Mouse (Mus musculus): Measurements from ENCODE around the gene Camk2b. TPM values are rescaled to one million over a fixed set of nuclear protein-coding genes. Genes with fewer than 3 reads are reported as not detected.

Camk2b gene
- polyA plus RNA-seq, 1 experiment from 2014 or later, result 1.1 TPM

DNA sequence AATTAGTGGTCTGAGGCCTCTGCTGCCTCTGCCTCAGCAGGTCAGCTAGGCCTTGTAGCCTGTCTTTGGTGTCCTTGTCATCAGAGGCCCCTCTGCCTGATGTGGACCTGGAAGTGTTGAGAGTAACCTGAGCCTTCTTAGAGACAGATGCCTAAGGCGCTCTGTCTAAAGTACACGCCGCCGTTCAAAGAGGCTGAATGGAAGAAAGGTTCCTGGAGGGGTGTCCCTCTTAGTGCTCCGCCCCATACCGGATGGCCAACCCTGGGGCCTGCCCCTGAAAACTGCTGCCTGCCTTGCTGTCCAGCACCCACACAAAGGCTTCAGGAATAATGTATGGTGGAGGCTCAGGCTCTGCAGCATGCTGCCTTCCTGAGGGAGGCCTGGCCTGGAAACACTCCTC is 97.9 kb downstream of the Camk2b start:
- H3K36me3 ChIP-seq (ENCODE audit: control insufficient read depth, insufficient read depth, low read length), result peaks cover 22% of the 10 kb centered on the region
- no peak overlapping the region for H3K27ac ChIP-seq (ENCODE audit: low read length)
- ATAC-seq (ENCODE audit: low read depth), result no peak

GRCm38 (mm10) chr11:5966751-5967150 is 99.4 kb downstream of the Camk2b start:
- no peak overlapping the region for H3K4me2 ChIP-seq (ENCODE audit: low read depth, low read length)

More for the DNA sequence above, 97.9 kb downstream of the Camk2b start:
- Histone ChIP-seq H3K4me1 (replicated peaks; ENCODE audit: control insufficient read depth, insufficient read depth, low read length) (peaks cover 5% of the 10 kb centered on the region; the same call in 1 of the 2 replicates), H3K9me3 (ENCODE audit: control insufficient read depth, low read length) (no peaks in the 10 kb centered on the region), H3K4me2 (ENCODE audit: low read depth, low read length) (no peak overlapping the region), H3K27me3 (ENCODE audit: control insufficient read depth, insufficient read depth, low read depth, low read length) (no peaks in the 10 kb centered on the region), H3K9ac (ENCODE audit: low read length) (no peak overlapping the region), H3K4me3 (ENCODE audit: low read length) (no peak overlapping the region)
- WGBS, result 64% methylated on average over 6 of the region's 6 CpGs

DNA sequence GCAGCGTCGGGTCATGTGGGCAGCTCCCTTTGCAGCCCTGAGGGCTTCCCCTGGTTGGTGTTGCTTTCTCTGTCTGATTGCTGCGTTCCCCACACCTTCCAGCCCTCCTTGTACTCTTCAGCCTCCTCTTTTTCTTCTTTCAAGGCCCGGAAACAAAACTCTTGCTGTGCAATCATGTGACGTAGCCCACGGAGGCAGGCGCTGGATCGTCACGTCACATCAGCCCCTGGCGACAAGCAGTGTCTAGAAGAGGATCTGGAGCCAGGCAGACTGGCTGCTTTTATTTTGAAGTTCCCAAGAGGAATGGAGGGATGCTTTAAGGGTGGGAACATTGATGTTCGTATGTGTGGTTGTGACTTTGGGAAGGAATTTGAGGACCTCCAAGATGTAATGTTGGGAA is 100.3 kb downstream of the Camk2b start:
- ATAC-seq (ENCODE audit: low read depth), result no peak

More at GRCm38 (mm10) chr11:5966751-5967150, 99.4 kb downstream of the Camk2b start:
- ATAC-seq (ENCODE audit: low read depth), result no peak
- Histone ChIP-seq H3K4me3 (ENCODE audit: low read length) (no peak overlapping the region), H3K27me3 (ENCODE audit: control insufficient read depth, insufficient read depth, low read depth, low read length) (no peaks in the 10 kb centered on the region), H3K4me1 (replicated peaks; ENCODE audit: control insufficient read depth, insufficient read depth, low read length) (no peaks in the 10 kb centered on the region), H3K36me3 (ENCODE audit: control insufficient read depth, insufficient read depth, low read length) (peaks cover 28% of the 10 kb centered on the region), H3K9ac (ENCODE audit: low read length) (no peak overlapping the region), H3K9me3 (ENCODE audit: control insufficient read depth, low read length) (no peaks in the 10 kb centered on the region), H3K27ac (ENCODE audit: low read length) (no peak overlapping the region)
- WGBS, result 89% methylated on average over 3 of the region's 3 CpGs

GRCm38 (mm10) chr11:5960051-5960450 is 106.1 kb downstream of the Camk2b start:
- Histone ChIP-seq H3K4me3 (ENCODE audit: low read length) (no peak overlapping the region), H3K9ac (ENCODE audit: low read length) (no peak overlapping the region), H3K9me3 (ENCODE audit: control insufficient read depth, low read length) (no peaks in the 10 kb centered on the region), H3K27me3 (ENCODE audit: control insufficient read depth, insufficient read depth, low read depth, low read length) (no peaks in the 10 kb centered on the region), H3K36me3 (ENCODE audit: control insufficient read depth, insufficient read depth, low read length) (peaks cover 35% of the 10 kb centered on the region), H3K4me1 (replicated peaks; ENCODE audit: control insufficient read depth, insufficient read depth, low read length) (peaks cover 8% of the 10 kb centered on the region), H3K27ac (ENCODE audit: low read length) (no peak overlapping the region), H3K4me2 (ENCODE audit: low read depth, low read length) (no peak overlapping the region)
- no peak for ATAC-seq (ENCODE audit: low read depth)
- WGBS, result 61% methylated on average over 2 of the region's 2 CpGs

More for the DNA sequence above, 100.3 kb downstream of the Camk2b start:
- Histone ChIP-seq H3K36me3 (ENCODE audit: control insufficient read depth, insufficient read depth, low read length) (peaks cover 37% of the 10 kb centered on the region), H3K4me2 (ENCODE audit: low read depth, low read length) (no peak overlapping the region), H3K4me3 (ENCODE audit: low read length) (no peak overlapping the region), H3K9me3 (ENCODE audit: control insufficient read depth, low read length) (no peaks in the 10 kb centered on the region), H3K27ac (ENCODE audit: low read length) (no peak overlapping the region), H3K9ac (ENCODE audit: low read length) (no peak overlapping the region), H3K4me1 (replicated peaks; ENCODE audit: control insufficient read depth, insufficient read depth, low read length) (no peaks in the 10 kb centered on the region), H3K27me3 (ENCODE audit: control insufficient read depth, insufficient read depth, low read depth, low read length) (no peaks in the 10 kb centered on the region)
- 77% methylated on average over 11 of the region's 11 CpGs for WGBS

DNA sequence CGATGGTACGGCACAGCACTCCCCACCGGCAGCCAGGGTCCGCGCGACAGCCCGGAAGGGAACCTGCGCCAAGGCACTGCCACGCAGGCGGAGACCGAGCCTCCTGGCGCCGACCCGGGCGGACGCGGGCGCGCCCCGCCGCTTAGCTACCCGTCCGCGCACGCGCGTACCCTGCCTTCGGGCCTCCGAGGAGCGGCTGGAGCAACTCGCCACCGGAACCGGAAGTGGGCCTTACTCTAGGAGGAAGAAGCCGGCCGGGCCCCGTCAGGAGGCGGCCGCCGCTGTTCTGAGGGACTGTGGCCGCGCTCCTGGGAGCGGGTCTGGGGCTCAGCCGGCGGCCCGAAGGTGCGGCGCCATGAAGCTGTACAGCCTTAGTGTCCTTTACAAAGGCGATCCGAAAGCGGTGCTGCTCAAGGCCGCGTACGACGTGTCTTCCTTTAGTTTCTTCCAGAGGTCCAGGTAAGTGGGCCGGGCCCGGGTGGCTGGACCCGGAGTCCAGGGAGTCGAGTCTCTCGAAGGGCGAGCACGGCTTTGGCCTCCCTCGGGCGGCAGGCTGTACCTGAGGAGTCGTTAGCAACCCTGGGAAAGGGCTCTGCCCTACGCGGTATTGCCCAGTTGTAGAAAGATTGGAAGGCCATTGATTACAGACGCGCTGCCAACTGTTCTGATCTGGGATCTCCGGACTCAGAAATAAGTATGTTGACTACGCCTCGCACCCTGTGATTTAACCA is 110.5 kb downstream of the Camk2b start, which contains the start of gene Ykt6:
Gene Ykt6 (plus strand): TSS at position 148 of the 731 bp plus-strand sequence.
- peak within 1 kb of the TSS; percentile 82 for H3K4me2 ChIP-seq (ENCODE audit: low read depth, low read length)
- H3K27ac ChIP-seq (ENCODE audit: low read length), result peak within 1 kb of the TSS; percentile 95
- H3K9ac ChIP-seq (ENCODE audit: low read length), result peak within 1 kb of the TSS; percentile 92
- H3K4me3 ChIP-seq (ENCODE audit: low read length), result peak within 1 kb of the TSS; percentile 93
- ATAC-seq (ENCODE audit: low read depth), result peak; percentile 98
- peaks cover 11% of the 10 kb centered on the region for H3K4me1 ChIP-seq (replicated peaks; ENCODE audit: control insufficient read depth, insufficient read depth, low read length)
- WGBS, result under 1% methylated on average over 70 of the region's 71 CpGs
- peaks cover 4% of the 10 kb centered on the region for H3K36me3 ChIP-seq (ENCODE audit: control insufficient read depth, insufficient read depth, low read length)
- no peaks in the 10 kb centered on the region for H3K27me3 ChIP-seq (ENCODE audit: control insufficient read depth, insufficient read depth, low read depth, low read length)
- H3K9me3 ChIP-seq (ENCODE audit: control insufficient read depth, low read length), result no peaks in the 10 kb centered on the region

GRCm38 (mm10) chr11:5954965-5955504 is 111.1 kb downstream of the Camk2b start:
- peaks cover 11% of the 10 kb centered on the region for H3K4me1 ChIP-seq (replicated peaks; ENCODE audit: control insufficient read depth, insufficient read depth, low read length)
- WGBS, result 4% methylated on average over 7 of the region's 7 CpGs
- H3K4me2 ChIP-seq (ENCODE audit: low read depth, low read length), result peak overlapping the region; percentile 82
- H3K36me3 ChIP-seq (ENCODE audit: control insufficient read depth, insufficient read depth, low read length), result no peaks in the 10 kb centered on the region; the same call in none of the 2 replicates
- peak overlapping the region; percentile 92 for H3K9ac ChIP-seq (ENCODE audit: low read length)
- H3K27me3 ChIP-seq (ENCODE audit: control insufficient read depth, insufficient read depth, low read depth, low read length), result no peaks in the 10 kb centered on the region
- H3K9me3 ChIP-seq (ENCODE audit: control insufficient read depth, low read length), result no peaks in the 10 kb centered on the region
- ATAC-seq (ENCODE audit: low read depth), result peak; percentile 58
- H3K27ac ChIP-seq (ENCODE audit: low read length), result peak overlapping the region; percentile 95
- peak overlapping the region; percentile 93 for H3K4me3 ChIP-seq (ENCODE audit: low read length)

GRCm38 (mm10) chr11:5954435-5954834 is 111.7 kb downstream of the Camk2b start:
- Histone ChIP-seq H3K4me3 (ENCODE audit: low read length) (no peak overlapping the region), H3K36me3 (ENCODE audit: control insufficient read depth, insufficient read depth, low read length) (no peaks in the 10 kb centered on the region; the same call in 1 of the 2 replicates), H3K9me3 (ENCODE audit: control insufficient read depth, low read length) (no peaks in the 10 kb centered on the region), H3K27me3 (ENCODE audit: control insufficient read depth, insufficient read depth, low read depth, low read length) (no peaks in the 10 kb centered on the region), H3K27ac (ENCODE audit: low read length) (no peak overlapping the region; the same call in 1 of the 2 replicates), H3K4me1 (replicated peaks; ENCODE audit: control insufficient read depth, insufficient read depth, low read length) (peaks cover 11% of the 10 kb centered on the region), H3K9ac (ENCODE audit: low read length) (no peak overlapping the region), H3K4me2 (ENCODE audit: low read depth, low read length) (no peak overlapping the region; the same call in 1 of the 2 replicates)
- WGBS, result 69% methylated on average over 5 of the region's 5 CpGs
- ATAC-seq (ENCODE audit: low read depth), result no peak

GRCm38 (mm10) chr11:5953130-5953765 is 112.9 kb downstream of the Camk2b start:
- Histone ChIP-seq H3K4me1 (replicated peaks; ENCODE audit: control insufficient read depth, insufficient read depth, low read length) (peaks cover 15% of the 10 kb centered on the region), H3K4me3 (ENCODE audit: low read length) (no peak overlapping the region), H3K4me2 (ENCODE audit: low read depth, low read length) (no peak overlapping the region), H3K9ac (ENCODE audit: low read length) (no peak overlapping the region), H3K9me3 (ENCODE audit: control insufficient read depth, low read length) (no peaks in the 10 kb centered on the region), H3K27ac (ENCODE audit: low read length) (no peak overlapping the region), H3K36me3 (ENCODE audit: control insufficient read depth, insufficient read depth, low read length) (no peaks in the 10 kb centered on the region), H3K27me3 (ENCODE audit: control insufficient read depth, insufficient read depth, low read depth, low read length) (no peaks in the 10 kb centered on the region)
- ATAC-seq (ENCODE audit: low read depth), result no peak
- 34% methylated on average over 8 of the region's 8 CpGs for WGBS

DNA sequence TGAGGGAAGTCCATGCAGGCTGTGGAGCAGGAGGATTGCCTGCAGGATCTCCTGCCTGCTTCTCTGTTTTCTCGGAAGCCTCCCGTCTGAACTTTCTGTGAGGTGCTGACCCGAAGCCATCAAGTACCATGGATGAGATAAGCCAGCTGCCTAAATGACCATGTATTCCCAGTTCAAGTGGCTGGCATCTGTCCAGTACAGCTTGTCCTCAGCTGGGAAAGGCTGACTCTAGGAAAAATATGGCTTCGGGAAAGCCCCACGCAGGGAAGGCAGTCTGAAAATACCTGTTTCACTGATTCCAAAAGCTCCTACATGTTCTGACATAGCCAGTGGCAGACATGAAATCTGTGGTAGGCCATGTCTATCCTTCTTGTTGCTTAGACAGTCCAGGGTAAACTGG is 113.7 kb downstream of the Camk2b start:
- Histone ChIP-seq H3K9me3 (ENCODE audit: control insufficient read depth, low read length) (no peaks in the 10 kb centered on the region), H3K9ac (ENCODE audit: low read length) (peak overlapping the region; percentile 1; the same call in 1 of the 2 replicates), H3K36me3 (ENCODE audit: control insufficient read depth, insufficient read depth, low read length) (no peaks in the 10 kb centered on the region), H3K27me3 (ENCODE audit: control insufficient read depth, insufficient read depth, low read depth, low read length) (no peaks in the 10 kb centered on the region), H3K27ac (ENCODE audit: low read length) (no peak overlapping the region), H3K4me1 (replicated peaks; ENCODE audit: control insufficient read depth, insufficient read depth, low read length) (peaks cover 20% of the 10 kb centered on the region), H3K4me2 (ENCODE audit: low read depth, low read length) (no peak overlapping the region), H3K4me3 (ENCODE audit: low read length) (no peak overlapping the region)
- 21% methylated on average over 5 of the region's 5 CpGs for WGBS
- no peak for ATAC-seq (ENCODE audit: low read depth)

Measured in lung, embryonic 16.5 days (tissue).